Mouse (Mus musculus): ENCODE results near the gene Dusp16.
"Not testable (repeated sequence)": the region's sequence is repeated elsewhere in the genome, so short reads cannot be mapped to it uniquely, and the experiment has no call there.

The Dusp16 gene

GRCm38 (mm10) chr6:134695625-134696024, 96.8 kb downstream of the Dusp16 start:
- DNase-seq = no peak

DNA sequence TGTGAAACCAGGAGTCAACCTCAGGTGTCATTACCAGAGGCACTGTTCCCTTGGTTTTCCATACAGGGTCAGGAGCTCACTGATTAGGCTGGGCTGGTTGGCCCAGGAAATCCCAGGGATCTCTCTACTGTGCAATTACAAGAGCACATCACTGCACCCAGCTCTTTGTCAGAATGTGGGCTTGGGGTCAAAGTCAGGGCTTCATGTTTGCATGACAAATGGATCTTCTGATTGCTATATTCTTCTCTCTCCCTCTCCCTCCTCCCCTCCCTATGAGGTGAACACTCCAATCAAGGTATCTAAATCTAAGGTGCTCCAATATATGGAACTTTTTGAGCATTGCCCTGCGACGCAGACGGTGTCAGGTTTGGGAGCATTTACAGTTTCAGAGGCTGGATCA, 97.4 kb downstream of the Dusp16 start:
- DNase-seq = no peak

DNA sequence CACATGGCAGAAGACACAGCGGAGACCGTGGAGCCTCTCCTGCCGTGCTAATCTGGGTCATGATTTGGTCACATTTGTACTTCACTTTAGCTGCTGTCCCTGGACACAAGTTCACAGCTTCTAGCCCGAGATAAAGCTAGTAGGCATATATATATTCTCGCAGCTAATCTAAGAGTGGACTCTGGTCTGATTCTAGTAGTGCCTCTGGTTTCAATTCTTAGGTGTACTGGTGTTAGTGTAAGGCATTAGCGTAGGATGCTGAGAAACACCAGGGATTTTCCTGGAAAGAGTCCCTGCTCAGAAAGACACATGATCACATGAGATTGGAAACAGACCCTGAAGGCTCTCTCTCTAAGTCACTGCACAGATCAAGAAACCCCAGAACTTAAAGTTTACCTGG, 97.9 kb downstream of the Dusp16 start:
- no peak for DNase-seq

DNA sequence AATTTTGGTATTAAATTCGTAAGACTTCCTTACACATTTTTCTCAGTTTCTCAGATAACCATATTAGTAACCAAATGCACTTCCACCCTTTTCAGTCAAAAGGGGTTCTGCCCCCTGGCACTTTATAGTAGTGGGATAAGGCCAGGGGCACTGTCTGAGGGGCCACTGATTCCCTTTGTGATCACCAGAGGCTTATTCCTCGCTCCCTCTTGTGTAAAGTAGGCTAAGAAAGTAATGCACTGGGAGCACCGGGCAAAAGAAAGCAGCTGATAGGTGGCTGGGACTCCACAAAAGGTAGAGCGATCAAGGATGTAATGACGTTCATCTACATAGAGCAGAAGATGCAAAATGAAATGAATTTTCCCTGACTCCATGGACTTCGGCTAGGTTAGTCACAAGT, 106.9 kb downstream of the Dusp16 start:
- no peak for DNase-seq

DNA sequence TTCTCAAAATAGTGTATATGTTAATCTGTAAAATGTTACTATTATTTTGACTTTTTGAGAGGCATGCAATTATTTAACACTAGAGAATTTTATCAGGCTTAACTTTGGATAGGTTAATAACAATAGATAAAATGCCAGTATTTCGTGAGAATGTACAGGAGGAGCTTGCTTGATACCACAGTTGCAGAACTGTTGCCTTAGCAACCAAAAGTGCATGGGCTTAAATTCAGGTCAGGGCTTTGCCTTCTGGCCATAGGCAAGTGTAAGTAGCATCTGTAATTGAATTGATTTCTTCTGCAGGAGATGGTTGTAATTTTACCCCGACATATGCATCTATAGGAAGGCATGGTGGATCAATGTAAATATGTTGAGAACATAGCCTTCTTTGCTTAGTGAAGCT, 107.4 kb downstream of the Dusp16 start:
- DNase-seq = no peak

GRCm38 (mm10) chr6:134684354-134684915, 108.0 kb downstream of the Dusp16 start:
- no peak for DNase-seq

DNA sequence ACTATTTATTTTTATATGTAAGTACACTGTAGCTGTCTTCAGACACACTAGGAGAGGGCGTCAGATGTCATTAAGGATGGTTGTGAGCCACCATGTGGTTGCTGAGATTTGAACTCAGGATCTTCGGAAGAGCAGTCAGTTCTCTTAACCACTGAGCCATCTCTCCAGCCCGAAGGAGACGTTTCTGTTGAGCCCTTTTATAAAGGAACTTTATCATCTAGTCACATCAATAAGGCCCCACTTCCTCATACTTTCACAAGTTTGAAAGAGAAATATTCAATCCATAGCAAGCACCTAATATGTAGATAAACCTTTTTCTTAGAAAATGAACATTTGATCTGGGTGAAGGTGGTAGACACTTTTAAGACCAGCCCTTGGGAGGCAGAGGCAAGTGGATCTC, 113.1 kb downstream of the Dusp16 start:
- not testable (repeated sequence) for DNase-seq

DNA sequence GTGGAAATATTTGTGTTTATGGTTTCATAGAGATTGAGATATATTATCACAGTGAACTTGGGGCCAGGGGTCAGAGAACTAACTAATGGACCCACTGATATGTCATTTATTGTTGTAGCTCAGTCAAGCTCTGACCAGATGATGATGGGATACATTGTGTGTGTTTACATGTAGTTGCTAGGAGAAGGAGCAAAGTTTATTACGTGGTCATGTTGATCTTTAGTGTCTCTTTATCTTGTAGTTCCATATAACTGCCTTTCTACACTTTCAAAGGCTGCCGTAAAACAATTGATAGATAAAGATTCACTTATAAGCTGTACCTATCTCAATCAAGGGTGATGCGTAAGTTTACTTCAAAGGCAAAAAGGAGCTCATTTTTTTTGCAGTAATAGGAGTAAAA, 114.4 kb downstream of the Dusp16 start:
- no peak for DNase-seq

DNA sequence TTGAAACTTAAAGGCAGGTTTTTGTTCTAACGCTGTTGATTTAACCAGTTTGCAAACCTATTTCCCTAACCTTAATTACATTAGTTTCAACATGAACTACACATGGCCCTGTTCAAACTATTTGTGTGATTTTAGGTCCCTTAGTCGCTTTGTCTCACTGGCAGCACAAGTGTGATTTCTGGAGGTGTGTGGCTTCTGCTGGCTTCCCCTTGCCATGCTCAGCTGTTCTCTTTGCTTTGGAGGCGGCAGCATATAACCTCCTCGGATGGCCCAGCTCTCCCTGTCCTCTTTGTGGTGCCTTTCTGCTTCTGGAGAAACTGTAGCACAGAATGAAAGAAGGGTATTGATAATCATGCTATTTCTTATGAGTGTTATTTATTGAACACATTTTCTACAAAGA, 114.9 kb downstream of the Dusp16 start:
- DNase-seq = no peak

DNA sequence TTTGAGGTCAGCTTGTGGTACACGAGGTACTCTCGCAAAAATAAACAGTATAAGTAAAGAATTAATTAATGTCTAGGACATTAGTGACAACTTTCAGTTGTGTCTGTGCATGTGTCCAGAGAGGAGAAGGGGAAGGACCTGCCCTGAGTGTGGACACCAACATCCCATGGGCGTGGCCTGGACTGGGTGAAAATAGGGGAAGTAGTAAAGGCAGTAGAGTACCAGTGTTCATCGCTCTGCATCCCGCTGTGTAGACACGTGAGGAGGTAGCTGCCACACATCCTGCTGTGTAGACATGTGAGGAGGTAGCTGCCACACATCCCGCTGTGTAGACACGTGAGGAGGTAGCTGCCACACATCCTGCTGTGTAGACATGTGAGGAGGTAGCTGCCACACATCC, 118.7 kb downstream of the Dusp16 start:
- not testable (repeated sequence) for DNase-seq

- peak; percentile 58 for DNase-seq
Measured at GRCm38 (mm10) chr6:134670881-134671411, 121.5 kb downstream of the Dusp16 start.

- no peak for DNase-seq
Measured at GRCm38 (mm10) chr6:134669179-134669865, 123.1 kb downstream of the Dusp16 start.

GRCm38 (mm10) chr6:134668519-134668918, 123.9 kb downstream of the Dusp16 start:
- DNase-seq = no peak

DNA sequence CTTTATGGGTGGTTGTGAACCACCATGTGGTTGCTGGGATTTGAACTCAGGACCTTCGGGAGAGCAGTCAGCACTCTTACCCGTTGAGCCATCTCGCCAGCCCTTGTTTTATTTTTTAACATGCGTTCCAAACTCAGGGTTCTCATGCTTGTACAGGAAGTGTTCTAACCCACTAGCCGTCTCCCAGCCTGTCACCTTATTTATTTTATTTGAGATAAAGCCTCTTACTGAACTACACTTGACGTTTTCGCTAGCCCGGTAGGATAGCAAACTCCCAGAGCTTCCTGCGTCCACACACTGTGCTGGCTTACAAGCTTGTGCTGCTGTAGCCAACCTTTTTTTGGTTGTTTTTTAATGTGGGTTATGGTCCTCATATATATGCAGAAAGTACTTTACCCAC, 126.6 kb downstream of the Dusp16 start:
- DNase-seq = no peak
